Mouse (Mus musculus) hindbrain, embryonic 10.5 days (tissue): ENCODE measurements around the gene Mpnd. TPM values are rescaled to one million over a fixed set of nuclear protein-coding genes. Genes with fewer than 3 reads are reported as not detected.

Experiments
- DNase-seq: peaks from one replicate; pipeline ENCODE4 v3.0.0-alpha.2; 2017; ENCODE audit warnings: low spot score
- H3K27ac ChIP-seq: fragments of 300-500 bp; sonication (generic); 2 replicates; pipeline ENCODE4 v1.5.1; 2016; ENCODE audit warnings: mild to moderate bottlenecking, moderate library complexity
- H3K27me3 ChIP-seq: fragments of 300-500 bp; sonication (generic); 2 replicates; pipeline ENCODE4 v1.6.1; 2016; ENCODE audit warnings: mild to moderate bottlenecking; ENCODE audit not compliant: poor library complexity, insufficient read depth, severe bottlenecking
- H3K36me3 ChIP-seq: fragments of 300-500 bp; sonication (generic); 2 replicates; pipeline ENCODE4 v1.6.1; 2016; ENCODE audit warnings: mild to moderate bottlenecking, moderate library complexity
- H3K4me1 ChIP-seq: fragments of 300-500 bp; sonication (generic); replicated peaks from 2 replicates; pipeline ENCODE4 v1.6.1; 2016; ENCODE audit warnings: mild to moderate bottlenecking
- H3K4me3 ChIP-seq: fragments of 300-500 bp; sonication (generic); 2 replicates; pipeline ENCODE4 v1.5.1; 2016; ENCODE audit warnings: mild to moderate bottlenecking, moderate library complexity
- H3K9me3 ChIP-seq: fragments of 300-500 bp; sonication (generic); 2 replicates; pipeline ENCODE4 v1.6.1; 2016; ENCODE audit warnings: mild to moderate bottlenecking, moderate library complexity
- WGBS: fragments of 180-500 bp; shearing (Covaris S2); methylation state at CpG from one replicate; pipeline ENCODE4 v1.1.7; 2016; 5-methylcytosine and 5-hydroxymethylcytosine counted together
- polyA plus RNA-seq: library from polyadenylated mRNA; unstranded; fragments of >200 nt; fragmentation: Nextera tagmentation; extraction: Ambion mirVana; gene quantifications from 2 replicates; pipeline ENCODE4 v1.2.1, GENCODE M21; 2016

The Mpnd gene
- polyA plus RNA-seq, 1 experiment from 2014 or later, result 177 TPM

- no peak overlapping the region for H3K27ac ChIP-seq
- H3K9me3 ChIP-seq, result no peaks in the 10 kb centered on the region
- no peak for DNase-seq
- H3K4me3 ChIP-seq, result no peak overlapping the region
- peaks cover 4% of the 10 kb centered on the region for H3K27me3 ChIP-seq
- H3K36me3 ChIP-seq, result peaks cover 79% of the 10 kb centered on the region
- H3K4me1 ChIP-seq, result peaks cover 32% of the 10 kb centered on the region
- WGBS, result 85% methylated on average over 9 of the region's 9 CpGs
Observed at GRCm38 (mm10) chr17:55964996-55965395, 40.5 kb upstream of the Mpnd start.

DNA sequence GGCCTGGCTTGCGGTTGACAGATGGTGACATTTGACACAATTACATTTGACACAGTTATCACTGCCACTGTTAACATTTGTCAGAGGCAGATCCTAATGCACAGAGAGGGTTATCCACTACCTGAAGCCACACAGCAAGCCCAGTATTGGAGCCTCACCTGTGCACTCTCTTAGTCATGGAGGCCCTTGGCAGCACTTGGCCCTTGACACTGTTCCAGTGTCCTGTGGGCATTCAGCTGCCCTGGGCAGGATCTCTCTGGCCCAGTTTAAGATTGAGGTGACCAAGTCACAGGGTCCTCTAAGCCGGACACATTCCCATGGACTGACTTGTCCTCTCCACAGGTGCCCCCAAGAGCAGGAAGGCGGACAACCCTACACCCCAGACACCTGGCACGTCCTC, 38.3 kb upstream of the Mpnd start:
- no peak for DNase-seq
- H3K27me3 ChIP-seq, result peaks cover 17% of the 10 kb centered on the region
- no peak overlapping the region for H3K4me3 ChIP-seq
- H3K27ac ChIP-seq, result 0 out of 2 replicates have a peak overlapping the region, but pooled peaks have one; percentile 96
- 94% methylated on average over 4 of the region's 4 CpGs for WGBS
- peaks cover 48% of the 10 kb centered on the region for H3K4me1 ChIP-seq
- H3K9me3 ChIP-seq, result no peaks in the 10 kb centered on the region
- peaks cover 61% of the 10 kb centered on the region for H3K36me3 ChIP-seq

GRCm38 (mm10) chr17:55968210-55968609, 37.3 kb upstream of the Mpnd start:
- Histone ChIP-seq H3K36me3 (peaks cover 63% of the 10 kb centered on the region), H3K27me3 (peaks cover 17% of the 10 kb centered on the region), H3K9me3 (no peaks in the 10 kb centered on the region), H3K4me1 (peaks cover 52% of the 10 kb centered on the region), H3K4me3 (no peak overlapping the region), H3K27ac (peak overlapping the region; percentile 96)
- WGBS, result 53% methylated on average over 7 of the region's 7 CpGs
- peak; percentile 23 for DNase-seq

- H3K27me3 ChIP-seq, result peaks cover 17% of the 10 kb centered on the region
- H3K9me3 ChIP-seq, result no peaks in the 10 kb centered on the region
- peak overlapping the region; percentile 96 for H3K27ac ChIP-seq
- H3K4me3 ChIP-seq, result peak overlapping the region; percentile 77
- 34% methylated on average over 14 of the region's 14 CpGs for WGBS
- peaks cover 52% of the 10 kb centered on the region for H3K4me1 ChIP-seq
- H3K36me3 ChIP-seq, result peaks cover 63% of the 10 kb centered on the region
- peak; percentile 79 for DNase-seq
Observed at GRCm38 (mm10) chr17:55969560-55969959, 36.0 kb upstream of the Mpnd start.

DNA sequence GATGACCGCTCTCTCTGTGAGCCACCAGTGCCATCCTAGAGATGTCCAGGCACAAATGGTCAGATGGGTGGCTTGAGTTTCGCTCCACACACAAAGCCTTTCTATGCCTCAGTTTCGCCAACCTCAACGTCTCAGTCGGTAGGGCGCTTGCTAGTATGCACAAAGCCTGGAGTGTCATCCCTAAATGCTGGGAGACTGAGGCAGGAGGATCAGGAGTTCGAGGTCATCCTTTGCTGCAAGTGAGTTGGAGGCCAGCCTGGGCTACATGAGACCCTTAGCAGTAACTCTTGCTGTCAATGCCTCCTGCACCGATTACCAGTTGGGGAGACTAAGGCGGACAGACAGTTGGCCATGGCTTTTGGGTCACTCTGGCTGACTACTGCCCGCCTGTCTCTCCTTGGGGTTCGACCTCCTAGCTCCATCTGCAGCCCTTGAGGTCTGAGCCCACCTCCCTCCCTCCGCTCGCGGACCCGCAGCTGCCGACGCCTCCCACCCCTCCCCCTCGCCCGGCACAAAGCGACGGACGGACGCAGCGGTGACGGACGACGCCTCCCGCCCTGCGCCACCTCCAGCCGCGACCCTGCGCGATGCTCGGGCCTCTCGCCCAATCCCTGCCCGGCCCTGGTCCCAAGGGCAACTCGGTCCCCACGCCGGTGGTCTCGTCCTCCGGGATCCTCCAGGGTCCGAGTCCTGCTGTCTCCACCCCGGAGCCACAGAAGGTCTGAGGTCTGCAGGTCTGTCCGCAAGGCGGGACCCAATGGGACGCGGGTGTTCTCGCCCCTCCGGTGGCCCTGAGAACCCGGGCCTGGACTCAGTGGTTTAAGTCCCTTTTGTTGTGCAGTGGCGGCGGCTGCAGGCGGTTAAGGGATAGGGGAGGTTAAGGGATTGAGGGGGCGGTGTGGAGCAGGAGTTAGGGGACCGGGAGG, 35.3 kb upstream of the Mpnd start, which contains the start of gene Shd:
Shd (plus strand) TSS at position 502 of the 926 bp plus-strand sequence.
- Histone ChIP-seq H3K27me3 (peaks cover 17% of the 10 kb centered on the region), H3K27ac (peak within 1 kb of the TSS; percentile 96), H3K4me1 (peaks cover 52% of the 10 kb centered on the region), H3K36me3 (peaks cover 63% of the 10 kb centered on the region), H3K4me3 (peak within 1 kb of the TSS; percentile 77), H3K9me3 (no peaks in the 10 kb centered on the region)
- WGBS, result 8% methylated on average over 55 of the region's 55 CpGs
- peak; percentile 88 for DNase-seq

DNA sequence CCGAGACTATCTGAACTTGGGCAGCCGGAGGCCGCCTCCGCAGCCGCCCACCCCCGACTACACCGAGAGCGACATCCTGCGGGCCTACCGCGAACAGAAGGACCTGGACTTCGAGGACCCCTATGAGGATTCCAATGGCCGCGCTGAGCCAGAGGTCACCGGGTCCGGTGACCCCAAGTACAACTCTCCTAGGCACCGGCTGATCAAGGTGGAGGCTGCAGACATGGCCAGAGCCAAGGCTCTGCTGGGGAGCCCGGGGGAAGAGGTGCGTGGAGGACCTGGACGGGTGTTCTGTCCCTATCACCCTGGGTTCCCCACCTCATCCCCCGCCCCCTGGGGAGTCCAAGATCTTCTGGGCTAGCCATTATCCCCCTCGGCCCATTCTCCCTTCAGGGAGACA, 34.1 kb upstream of the Mpnd start:
- Histone ChIP-seq H3K36me3 (peaks cover 54% of the 10 kb centered on the region), H3K27ac (peak overlapping the region; percentile 96), H3K9me3 (no peaks in the 10 kb centered on the region), H3K27me3 (peaks cover 17% of the 10 kb centered on the region), H3K4me1 (peaks cover 58% of the 10 kb centered on the region), H3K4me3 (peak overlapping the region; percentile 77)
- WGBS, result 24% methylated on average over 22 of the region's 22 CpGs
- no peak for DNase-seq

DNA sequence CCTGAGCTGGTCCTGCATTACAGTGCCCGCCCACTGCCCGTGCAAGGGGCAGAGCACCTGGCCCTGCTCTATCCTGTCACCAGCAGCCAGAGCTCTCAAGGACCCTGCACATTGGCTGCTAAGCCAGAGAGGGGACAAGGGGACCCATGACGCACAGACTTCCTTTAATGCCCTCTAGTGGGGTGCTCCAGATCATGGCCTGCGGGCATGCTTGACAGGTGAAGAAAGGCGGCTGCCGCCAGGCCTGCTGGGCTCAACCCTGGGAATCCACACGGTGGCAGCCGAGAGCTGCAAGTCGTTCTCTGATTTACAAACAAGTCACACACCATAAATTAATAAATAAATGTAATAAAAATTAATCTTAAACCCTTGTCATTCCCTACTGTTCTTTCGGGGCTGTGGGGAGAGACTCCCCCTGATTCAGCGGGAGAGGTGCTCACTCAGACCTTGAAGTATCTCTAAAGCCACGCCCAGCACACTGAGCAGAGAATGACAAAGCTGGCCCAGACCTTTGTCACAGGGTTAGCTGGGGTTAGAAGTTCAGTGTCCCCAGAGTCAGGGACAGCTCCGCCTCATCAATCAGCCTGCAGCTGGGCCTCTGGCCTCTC, 29.2 kb upstream of the Mpnd start:
- H3K27me3 ChIP-seq, result peaks cover 10% of the 10 kb centered on the region; the same call in 1 of the 2 replicates
- peak overlapping the region; percentile 66 for H3K27ac ChIP-seq
- H3K4me3 ChIP-seq, result no peak overlapping the region
- peaks cover 33% of the 10 kb centered on the region for H3K36me3 ChIP-seq
- no peaks in the 10 kb centered on the region for H3K9me3 ChIP-seq
- H3K4me1 ChIP-seq, result peaks cover 28% of the 10 kb centered on the region
- DNase-seq, result peak; percentile 78
- 16% methylated on average over 13 of the region's 13 CpGs for WGBS

DNA sequence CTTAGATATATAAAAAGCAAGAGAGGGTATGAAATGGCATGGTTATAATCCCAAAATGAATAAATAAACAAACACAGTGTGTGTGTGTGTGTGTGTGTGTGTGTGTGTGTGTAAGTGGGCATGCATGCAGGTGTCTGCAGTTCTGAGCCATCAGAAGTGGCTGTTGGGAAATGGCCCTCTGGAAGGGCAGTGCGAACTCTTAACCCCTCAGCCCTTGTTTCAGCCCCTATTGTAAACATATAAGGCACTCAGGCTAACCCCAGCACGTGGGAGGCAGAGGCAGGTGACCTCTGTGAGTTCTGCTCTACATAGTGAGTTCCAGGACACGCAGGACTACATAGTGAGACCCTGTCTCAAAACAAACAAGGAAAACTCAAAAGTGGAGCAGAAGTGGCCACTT, 28.2 kb upstream of the Mpnd start:
- 64% methylated on average over 3 of the region's 3 CpGs for WGBS
- H3K9me3 ChIP-seq, result no peaks in the 10 kb centered on the region
- no peak overlapping the region for H3K4me3 ChIP-seq
- H3K27ac ChIP-seq, result peak overlapping the region; percentile 35; the same call in 1 of the 2 replicates
- peaks cover 23% of the 10 kb centered on the region for H3K4me1 ChIP-seq
- peaks cover 5% of the 10 kb centered on the region; the same call in 1 of the 2 replicates for H3K27me3 ChIP-seq
- H3K36me3 ChIP-seq, result peaks cover 33% of the 10 kb centered on the region
- no peak for DNase-seq

DNA sequence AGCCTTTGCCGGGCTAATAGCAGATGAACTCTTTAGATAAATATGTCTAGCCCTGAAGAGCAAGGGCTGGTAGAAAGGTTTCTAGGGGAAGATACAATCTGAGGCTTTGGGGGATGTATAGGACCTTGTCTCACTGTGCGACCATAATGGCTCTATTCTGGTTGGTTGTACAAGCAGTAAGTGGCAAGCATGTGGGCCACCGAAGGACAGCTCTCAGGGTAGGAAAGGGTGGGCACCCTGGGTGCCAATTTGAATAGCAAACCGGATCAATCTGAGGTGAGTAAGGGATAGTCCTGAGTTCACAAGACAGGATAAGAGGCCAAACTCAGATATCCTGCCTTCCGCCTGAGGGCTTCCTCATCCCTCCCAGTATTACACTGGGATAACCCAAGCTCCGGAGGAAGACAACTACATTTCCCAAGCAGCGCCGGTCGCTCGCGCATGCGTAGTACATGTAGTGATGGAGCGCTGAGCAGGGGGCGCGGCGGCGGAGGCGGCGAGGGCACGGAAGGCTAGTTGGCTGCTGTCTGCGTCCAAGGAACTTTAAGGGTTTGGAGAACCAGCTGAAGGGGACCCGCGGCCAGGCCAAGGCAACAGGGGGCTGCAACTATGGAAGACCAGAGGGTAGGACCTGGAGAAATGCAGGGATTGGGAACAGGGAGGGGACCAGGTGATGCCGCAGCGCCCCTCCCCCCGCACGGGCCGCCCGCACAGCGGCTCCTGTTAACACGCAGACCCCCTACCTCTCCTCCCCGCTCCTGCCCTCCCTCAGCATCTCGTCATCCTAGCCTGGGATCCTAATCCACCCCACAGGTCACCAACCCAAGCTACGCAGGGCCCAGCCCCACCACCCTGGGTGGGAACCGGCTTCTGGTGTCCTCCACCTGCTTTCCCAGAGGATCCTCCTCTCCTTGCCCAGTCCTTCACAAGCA, 19.2 kb upstream of the Mpnd start, which contains the start of gene Fsd1:
Fsd1 (plus strand) TSS at position 480 of the 932 bp plus-strand sequence.
- Histone ChIP-seq H3K27me3 (no peaks in the 10 kb centered on the region), H3K9me3 (no peaks in the 10 kb centered on the region), H3K4me1 (peaks cover 16% of the 10 kb centered on the region), H3K36me3 (peaks cover 25% of the 10 kb centered on the region), H3K4me3 (peak within 1 kb of the TSS; percentile 77), H3K27ac (peak within 1 kb of the TSS; percentile 89)
- peak; percentile 84 for DNase-seq
- WGBS, result 9% methylated on average over 35 of the region's 35 CpGs

DNA sequence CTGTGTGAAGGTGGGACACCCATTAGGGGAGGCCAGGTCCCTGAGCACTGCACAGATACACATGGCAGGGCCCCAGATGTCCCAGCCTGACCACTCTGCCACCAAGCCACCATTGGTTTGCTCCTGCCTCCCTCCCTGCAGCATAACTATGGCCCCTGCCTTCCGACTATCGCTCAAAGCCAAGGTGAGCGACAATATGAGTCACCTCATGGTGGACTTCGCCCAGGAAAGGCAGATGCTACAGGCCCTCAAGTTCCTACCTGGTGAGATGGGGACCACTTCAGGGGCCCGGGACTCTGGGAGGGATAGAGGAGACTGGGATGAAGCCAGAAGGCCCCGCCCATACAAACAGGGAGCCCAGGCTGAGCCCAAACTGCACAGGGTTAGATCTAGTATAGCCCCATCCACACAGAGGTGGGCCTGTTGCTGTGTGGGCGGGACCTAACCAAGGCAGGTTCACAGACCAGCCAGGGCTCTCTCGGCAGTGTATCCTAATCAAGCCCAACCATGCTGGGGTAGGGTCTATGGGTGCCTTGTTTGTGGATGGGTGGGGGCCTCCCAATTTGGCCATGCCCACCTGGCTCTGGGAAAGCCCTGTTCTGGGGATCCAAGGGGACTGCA, 15.1 kb upstream of the Mpnd start:
- no peak for DNase-seq

GRCm38 (mm10) chr17:55996007-55996406, 9.5 kb upstream of the Mpnd start:
- no peak for DNase-seq
- Histone ChIP-seq H3K4me1 (peaks cover 11% of the 10 kb centered on the region), H3K36me3 (peaks cover 64% of the 10 kb centered on the region), H3K27me3 (peaks cover 17% of the 10 kb centered on the region), H3K9me3 (no peaks in the 10 kb centered on the region), H3K4me3 (no peak overlapping the region), H3K27ac (no peak overlapping the region)
- WGBS, result 91% methylated on average over 15 of the region's 15 CpGs

More for the DNA sequence above, 15.1 kb upstream of the Mpnd start:
- Histone ChIP-seq H3K4me1 (peaks cover 16% of the 10 kb centered on the region), H3K9me3 (no peaks in the 10 kb centered on the region), H3K4me3 (no peak overlapping the region), H3K36me3 (peaks cover 61% of the 10 kb centered on the region), H3K27ac (no peak overlapping the region), H3K27me3 (no peaks in the 10 kb centered on the region)
- 85% methylated on average over 8 of the region's 8 CpGs for WGBS
